Mouse (Mus musculus): ENCODE results near the gene Alyref. TPM values are rescaled to one million over a fixed set of nuclear protein-coding genes. Genes with fewer than 3 reads are reported as not detected.
A peak's percentile ranks its signal among the peaks of the same experiment; 100 is the strongest.

The Alyref gene
- total RNA-seq, 1 experiment from 2014 or later: 287 TPM

DNA sequence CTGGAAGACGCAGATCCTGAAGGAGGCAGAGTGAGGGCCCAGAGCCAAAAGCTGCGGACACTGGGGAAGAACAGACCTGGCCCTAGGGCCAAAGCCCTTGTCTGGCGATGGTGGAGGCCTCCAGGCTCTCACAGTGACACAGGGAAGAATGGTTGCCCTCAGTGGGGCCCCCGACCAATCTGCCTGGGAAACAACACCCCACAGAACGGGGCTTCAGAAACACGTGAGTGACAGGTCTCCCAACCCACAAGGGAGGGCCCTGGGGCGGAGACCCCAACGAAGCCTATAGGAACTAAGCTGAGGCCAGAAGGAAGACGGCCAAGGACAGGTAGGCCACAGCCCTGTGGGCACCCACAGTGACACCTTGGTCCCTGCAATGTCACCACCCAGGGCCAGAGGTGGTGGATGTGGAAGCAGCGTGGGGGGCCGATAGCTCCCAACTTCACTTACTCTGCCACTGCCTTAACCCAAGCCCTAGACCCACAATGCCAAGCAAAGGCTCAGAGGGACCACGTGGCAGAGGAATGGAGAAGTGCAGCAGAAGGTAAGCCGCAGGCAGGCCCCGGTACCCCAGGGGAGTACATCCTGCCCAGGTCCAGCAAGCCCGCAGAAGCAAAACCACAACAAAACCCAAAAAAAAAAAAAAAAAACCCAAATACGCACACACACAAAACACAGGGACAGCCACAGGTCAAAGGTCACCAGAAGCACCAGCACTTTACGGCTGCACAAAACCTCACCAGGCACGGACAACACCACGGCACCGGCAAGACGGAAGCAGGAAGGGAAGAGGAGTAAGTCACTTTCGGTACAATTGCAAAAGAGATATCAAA lies 29.5 kb upstream of the Alyref start:
- ATAC-seq (replicated peaks; ENCODE audit: low read depth, poor library complexity, severe bottlenecking): peak; percentile 39

DNA sequence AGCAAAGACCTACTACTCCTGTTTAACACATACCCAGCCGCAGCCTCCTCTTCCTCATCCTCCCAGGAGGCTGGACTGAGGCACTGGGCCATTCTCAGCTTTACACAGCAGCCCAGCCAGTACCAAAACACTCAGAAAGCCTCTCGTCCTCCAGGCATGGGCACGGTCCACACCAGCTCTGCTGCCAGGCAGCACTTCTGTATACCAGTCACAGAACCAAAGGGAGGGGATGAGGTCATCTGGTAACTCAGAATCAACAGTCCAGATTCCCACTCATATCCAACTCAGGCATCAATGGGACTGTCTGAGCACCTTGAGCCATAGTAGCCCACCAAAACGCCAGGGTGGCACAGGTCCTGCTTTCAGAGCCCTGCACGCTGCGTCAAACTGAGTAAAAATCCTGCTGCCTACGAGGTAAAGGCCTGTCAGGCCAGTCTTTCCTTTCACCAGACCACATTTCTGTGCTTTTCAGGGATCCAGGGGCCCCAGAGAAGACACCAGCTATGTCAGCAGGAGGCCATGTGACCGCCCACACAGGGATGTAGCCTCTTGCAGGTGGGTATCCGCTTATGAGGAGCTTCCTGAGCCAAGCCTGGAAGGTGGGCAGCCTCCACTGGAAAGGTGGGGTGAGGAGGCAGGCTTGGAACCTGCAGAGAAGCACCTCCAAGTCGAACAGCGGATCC lies 28.8 kb upstream of the Alyref start:
- ATAC-seq (replicated peaks; ENCODE audit: low read depth, poor library complexity, severe bottlenecking): no peak

DNA sequence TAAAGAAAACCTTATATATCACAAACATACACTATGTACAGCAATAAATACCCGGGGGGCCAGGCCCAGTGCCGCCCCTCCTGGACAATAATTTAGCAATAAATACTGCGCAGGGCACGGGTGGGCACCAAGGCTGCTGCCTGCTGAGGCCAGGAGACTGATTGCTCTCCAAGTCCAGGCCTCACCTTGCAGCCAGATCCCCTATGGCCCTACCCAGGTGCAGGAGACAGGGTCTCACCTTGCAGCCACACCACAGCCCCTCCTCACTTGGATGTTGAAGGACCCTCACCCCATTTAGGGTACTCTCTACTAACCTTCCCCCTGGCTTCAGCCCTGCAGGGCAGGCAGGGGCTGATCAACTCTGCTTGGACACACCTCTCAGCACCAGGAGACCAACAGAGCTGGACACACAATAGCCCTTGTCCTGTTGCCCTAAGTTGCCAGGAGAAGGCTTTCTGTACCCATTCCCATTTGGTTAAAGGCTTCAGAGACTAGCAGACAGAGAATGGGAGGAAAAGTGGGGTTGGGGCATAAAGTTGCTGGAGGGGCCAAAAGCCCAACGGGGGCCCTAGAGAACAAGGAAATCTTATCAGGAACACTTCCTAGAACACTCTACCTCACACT lies 27.1 kb upstream of the Alyref start, which contains the start of gene Sirt7:
Sirt7 (minus strand) TSS at position 89 of the 624 bp plus-strand sequence.
- no peak for ATAC-seq (replicated peaks; ENCODE audit: low read depth, poor library complexity, severe bottlenecking)

DNA sequence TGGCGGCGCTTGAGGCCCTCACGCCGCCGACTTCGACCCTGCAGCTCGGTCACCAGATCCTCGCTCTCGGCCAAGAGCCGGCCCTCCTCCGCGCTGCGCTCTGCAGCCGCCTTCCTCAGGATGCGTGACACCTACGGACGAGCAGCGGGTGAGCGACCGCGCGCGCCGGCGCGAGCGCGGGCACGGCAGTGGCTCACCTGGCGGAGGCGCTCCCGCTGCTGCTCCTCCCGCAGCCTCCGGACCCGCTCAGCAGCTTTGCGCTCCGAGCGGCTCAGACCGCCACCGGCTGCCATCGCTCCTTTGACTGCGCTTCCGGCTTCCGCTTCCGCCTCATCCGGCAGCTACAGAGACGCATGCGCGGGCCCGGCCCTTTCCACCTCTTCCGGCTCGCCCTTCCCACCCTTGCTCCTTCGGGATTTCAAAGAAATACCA lies 26.5 kb upstream of the Alyref start:
- ATAC-seq (replicated peaks; ENCODE audit: low read depth, poor library complexity, severe bottlenecking): peak; percentile 50

DNA sequence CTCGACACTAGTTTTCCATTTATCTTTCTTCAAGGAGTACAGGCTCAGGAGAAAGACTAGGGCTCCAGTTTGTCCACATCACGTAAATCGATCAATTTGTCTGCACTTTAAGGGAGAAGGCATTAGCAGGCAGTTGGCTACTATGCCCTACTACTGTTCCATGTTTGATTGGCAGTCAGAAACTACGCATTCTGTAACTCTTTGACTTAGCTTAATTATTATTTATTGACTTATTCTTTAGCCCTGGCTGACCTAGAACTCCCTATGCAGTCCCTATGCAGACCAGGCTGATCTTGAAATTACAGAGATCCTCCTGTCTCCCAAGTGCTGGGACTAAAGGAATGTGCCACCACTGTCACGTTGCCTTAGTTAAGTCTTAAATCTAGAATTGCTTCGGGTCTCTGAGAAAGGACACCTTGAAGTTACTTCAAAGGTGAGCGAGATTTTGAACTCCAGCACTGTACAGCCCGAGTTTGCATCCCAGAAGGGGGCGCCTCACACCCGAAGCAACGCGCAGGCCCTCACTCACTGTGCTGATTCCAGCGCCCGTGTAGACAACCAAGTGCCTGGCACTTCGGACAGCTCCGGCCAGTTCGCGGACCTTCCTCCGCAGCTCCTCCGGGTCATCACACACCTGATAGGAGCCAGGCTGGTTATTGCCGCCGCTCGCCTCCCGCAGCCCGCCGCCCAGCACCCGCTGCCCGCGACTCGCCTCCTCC lies 26.0 kb upstream of the Alyref start:
- ATAC-seq (replicated peaks; ENCODE audit: low read depth, poor library complexity, severe bottlenecking): 0 out of 2 replicates have a peak, but pooled peaks have one; percentile 26

DNA sequence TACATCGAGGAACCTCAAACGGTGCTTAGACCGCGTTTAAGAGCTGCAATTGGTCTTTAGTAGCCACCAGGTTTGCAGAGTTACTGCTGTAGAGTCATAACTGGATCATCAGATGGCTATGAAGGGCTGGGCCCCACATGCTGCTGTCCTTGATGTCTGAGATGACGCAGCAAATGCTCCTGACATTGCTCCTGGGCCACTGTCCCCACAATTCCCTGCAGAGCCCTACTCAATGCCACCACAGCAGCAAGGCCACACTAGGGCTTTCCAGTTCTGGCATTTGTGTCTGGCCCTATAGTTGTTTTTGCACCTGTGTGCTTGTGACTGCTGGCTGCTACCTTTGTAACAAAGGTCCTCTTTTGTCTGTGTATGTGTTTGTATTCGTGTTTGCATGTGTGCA lies 24.6 kb upstream of the Alyref start:
- ATAC-seq (replicated peaks; ENCODE audit: low read depth, poor library complexity, severe bottlenecking): no peak

DNA sequence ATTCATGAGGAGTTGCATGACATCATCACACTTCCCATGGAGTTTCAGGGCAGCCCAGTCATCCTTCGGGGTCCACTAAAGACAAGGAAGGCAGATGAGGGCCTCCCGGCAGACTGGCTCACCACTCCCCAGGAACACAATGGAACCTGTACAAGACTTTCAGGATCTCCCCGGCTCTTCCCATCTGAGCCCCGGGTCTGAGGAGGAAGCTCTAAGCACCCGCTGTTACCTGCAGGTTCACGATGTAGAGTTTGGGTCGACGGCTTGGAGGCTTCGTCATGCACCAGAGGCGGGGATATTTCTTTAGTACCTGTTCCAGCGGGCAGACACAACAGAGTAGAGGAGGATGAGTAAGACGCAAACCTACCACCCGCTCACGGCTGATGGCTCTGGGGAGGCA lies 22.0 kb upstream of the Alyref start:
- no peak for ATAC-seq (replicated peaks; ENCODE audit: low read depth, poor library complexity, severe bottlenecking)

DNA sequence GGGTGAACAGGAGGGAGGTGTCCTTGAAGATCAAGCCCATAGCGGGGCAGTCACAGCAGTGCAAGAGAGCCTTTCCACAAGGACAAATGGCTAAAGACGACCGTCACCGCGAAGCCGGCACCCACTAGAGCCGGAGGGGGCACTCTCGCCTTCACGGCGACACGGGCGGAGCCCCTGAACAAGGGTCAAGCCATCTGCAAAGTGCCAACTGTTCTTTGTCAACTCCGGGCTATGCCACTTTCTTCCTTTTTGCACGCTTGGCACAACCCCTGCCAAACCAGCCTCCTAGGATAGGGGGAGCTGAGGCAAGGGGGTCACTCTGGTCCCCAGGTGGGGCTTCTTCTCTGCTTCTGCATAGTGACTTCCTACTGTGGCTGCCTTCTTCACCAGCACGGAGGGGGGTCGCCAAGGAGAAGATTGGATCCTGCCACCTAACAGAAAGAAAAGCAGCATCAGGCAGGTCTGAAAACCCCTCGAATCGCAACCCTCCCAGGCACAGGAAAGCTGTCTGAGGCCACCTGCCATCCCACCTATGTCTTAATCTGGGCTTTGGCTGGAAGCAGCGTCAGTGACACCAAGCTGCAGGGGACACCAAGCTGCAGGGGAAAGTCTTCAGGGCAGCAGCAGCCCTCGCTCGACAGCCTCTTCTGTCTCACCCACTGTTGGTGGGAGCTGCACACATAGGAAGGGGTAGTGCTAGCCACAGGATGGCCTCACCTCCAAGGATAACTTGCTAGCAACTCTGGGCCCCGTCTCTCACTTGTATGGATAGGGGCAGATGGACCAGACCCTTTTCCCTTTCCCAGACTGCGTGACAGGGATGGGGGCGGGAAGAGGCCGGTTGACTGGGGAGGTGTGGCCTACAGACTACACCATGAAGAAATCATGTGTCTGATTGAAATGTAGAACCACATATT lies 20.7 kb upstream of the Alyref start:
- ATAC-seq (replicated peaks; ENCODE audit: low read depth, poor library complexity, severe bottlenecking): no peak

DNA sequence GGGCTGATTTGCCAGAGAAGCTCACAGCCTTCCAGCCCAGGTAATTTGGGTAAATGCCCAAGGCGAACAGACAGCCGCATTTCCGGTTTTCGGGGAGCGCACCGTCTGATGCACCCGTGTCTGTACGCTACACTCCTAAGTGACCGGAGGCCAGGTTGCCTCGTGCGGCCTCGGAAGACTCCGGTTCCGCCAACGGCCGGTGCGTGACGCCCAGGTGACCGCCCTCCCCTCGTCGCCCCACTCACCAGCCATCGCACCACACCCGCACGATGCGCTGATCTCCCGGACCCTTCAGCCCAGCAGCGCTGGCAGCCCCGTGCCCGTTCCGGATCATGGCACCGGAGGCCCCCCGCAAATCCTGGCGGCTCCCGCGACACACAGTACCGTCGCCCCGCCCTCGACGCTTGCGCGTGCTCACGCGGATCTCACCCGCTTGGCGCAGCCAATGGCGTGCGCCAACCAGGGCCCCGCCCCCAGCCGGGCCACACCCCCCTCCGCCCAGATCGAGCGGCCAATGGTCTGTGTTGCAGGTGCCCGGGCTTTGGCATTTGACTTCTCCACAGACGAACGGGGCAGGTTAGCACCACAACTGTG lies 19.5 kb upstream of the Alyref start, which contains the start of gene Pcyt2:
Pcyt2 (minus strand) TSS at position 418 of the 594 bp plus-strand sequence.
- peak; percentile 87 for ATAC-seq (replicated peaks; ENCODE audit: low read depth, poor library complexity, severe bottlenecking)

DNA sequence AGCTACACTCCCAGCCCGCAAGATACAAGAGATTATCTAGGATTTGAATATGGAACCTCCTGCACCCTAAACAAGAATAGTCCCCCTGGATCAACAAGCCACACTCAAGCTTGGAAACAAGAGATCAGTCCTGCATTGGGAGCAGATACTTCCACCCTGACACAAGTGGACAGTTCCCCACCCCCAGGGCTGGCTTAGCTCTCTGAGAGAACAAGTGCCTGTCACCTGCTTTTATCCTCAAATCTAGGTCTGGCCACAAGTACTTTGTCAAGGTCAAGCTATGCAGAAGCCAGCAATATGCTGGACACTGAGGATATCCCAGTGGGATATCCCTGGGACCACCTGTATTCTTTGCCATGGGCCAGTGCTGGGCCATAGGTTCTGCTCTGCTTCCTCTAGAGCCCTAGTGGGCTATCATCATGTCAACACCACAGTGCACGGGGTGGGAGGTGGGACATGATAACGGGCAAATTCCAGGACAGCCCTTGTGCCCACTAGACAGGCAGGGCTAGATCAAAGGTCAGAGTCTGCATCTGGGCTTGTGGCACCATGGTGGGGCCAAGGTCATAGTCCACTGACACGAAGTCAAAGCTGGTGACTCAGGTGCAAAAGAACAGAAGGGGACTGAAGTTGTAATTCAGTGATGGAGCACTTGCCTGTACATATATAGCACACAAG lies 18.6 kb upstream of the Alyref start:
- ATAC-seq (replicated peaks; ENCODE audit: low read depth, poor library complexity, severe bottlenecking): no peak

DNA sequence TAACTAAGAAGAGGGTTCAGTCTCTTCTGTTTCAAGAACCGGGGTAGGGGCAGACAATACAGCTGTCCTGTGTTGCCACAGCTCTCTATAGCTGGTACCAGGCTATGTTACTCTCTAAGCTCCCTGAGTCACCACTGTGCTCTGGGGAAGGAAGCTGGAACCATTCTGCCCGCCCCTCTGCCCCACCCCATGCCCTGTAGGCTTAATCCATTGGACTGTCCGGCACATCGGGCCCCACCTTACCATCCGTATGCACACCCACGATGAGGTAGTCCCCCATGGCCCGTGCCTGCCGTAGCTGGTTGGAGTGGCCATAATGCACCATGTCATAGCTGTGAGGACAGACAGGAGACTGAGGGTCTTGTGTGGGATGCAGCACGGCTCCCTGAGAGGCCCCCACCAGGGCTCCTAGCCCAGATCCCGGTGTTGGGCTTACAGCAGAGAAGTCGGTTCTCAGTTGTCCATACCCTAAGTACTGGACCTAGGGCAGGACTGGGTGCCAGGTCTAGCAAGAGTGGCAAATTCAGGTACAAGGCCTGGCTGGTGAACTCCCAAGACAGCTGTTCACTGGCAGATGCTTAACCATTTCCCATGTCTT lies 17.5 kb upstream of the Alyref start:
- ATAC-seq (replicated peaks; ENCODE audit: low read depth, poor library complexity, severe bottlenecking): no peak

DNA sequence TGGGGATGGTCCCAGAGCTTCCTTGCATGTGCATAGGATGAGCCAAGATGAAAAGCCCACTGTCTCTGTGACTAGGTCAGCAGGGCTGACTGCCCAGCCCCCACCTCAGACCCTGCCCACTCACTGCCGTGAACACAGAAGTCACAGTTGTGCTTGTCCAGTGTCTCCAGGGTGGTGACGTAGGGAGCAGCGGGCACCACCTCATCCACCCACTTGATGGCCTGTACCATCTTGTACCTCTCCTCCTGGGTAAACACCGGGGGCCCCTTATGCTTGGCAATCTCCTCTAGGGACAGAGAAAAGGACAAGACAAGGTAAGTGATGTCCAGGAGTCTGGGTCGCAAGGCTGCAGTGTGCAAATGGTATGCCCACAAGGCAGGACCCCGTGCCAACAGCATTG lies 17.0 kb upstream of the Alyref start:
- ATAC-seq (replicated peaks; ENCODE audit: low read depth, poor library complexity, severe bottlenecking): no peak

DNA sequence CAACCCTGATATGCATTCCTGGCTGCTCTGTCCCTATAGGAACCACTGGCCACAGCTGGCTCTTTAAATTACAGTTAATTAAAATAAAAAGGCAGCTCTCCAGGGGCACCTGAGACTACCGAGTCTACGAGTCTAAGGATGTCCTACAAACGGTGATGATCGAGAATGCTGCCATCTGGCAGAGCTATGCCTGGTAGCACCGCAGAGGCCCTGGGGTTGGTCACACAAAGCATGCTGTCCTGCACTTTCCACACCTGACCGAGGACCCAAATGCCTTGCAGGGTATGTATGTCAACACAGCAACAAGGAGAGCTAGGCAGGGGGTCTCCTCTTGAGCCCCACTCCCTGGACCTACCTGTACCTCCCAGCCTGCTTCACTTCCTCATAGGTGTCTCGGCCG lies 15.8 kb upstream of the Alyref start:
- ATAC-seq (replicated peaks; ENCODE audit: low read depth, poor library complexity, severe bottlenecking): no peak

DNA sequence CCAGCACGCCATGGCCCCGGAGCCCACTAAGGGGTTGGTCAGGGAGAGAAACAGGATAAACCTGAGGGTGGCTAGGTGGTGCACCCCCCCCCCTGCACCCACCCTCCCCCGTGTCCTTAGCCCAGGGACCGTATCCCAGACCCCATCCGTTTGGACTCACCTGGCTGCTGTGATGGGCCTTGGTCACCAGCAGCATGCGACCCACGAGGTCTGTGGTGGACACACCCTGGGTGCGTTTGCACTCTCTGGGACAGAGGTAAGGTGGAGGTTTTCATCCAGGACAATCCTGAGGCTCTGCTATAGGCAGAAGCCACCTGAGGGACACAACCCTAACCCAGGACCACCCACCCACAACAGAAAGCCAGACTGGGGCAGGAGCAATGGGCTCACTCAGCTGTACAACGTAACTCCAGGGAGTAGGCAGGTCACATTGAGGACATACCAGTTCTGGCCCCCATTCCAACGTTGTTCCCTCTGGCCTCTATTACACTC lies 15.4 kb upstream of the Alyref start:
- ATAC-seq (replicated peaks; ENCODE audit: low read depth, poor library complexity, severe bottlenecking): no peak

DNA sequence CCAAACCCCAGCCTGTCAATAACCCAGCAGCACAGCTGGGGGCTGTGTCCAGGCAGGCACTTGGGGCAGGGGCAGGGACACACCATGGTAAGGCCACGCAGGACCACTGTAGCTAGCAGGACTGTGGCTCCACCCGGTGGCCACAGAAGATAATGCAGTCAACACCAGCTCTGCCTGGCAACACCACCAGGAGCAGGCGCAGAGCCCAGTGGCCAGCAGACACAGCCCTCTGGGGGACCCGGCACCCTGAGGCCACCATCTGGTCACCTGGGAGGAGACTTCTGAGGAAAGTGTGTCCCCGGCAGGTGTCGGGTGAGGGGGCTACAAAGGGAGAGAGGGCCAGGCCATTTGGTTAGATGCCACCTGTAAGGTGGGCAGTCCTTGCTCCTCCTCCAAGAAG lies 14.6 kb upstream of the Alyref start:
- ATAC-seq (replicated peaks; ENCODE audit: low read depth, poor library complexity, severe bottlenecking): peak; percentile 73

DNA sequence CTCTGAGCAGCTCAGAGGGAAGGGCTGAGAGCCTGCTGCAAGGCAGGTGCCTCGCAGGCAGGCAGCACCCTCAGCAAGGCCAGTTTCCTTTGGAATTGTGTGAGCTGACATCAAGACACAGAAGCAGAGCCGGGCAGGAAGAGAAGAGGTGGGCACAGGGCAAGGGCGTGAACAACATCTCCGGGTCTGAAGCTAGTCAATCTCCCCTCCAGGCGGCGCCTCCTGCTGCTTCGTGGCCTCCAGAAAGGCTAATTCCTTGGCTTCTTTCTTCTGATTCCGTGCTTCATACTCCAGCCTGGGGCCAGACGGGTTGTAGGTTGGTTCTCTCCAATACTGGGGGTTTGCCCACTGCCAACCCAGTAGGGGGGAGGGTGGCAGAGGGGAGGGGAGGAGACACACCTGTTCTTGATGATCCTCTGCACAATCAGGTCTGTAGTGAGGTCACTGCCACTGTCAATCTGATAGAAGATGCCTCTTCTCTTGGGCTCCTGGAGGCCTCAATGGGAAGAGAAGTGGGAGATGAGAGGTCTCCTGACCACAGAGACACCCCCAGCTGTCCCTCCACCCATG lies 12.4 kb upstream of the Alyref start:
- no peak for ATAC-seq (replicated peaks; ENCODE audit: low read depth, poor library complexity, severe bottlenecking)

DNA sequence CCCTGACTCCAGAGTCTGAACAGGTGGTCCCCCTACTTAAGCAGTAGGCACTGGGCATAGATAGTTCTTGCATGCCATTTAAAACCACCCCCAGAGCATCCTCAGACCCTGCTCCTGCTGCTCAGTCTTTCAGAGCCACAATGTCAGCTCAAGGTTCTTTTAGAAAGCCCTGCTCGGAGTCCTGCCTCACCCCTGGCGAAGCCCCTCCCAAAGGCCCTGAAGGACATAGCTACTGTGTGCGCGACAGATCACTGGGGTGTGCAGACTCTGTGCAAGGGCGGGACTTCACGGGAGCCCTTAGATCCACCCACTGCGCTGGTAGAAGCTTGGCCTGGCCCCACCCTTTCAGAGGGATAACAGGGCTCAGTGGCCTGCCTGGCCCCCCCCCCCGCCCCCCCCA lies 11.1 kb upstream of the Alyref start:
- no peak for ATAC-seq (replicated peaks; ENCODE audit: low read depth, poor library complexity, severe bottlenecking)
